Mouse (Mus musculus) skeletal muscle tissue, adult 2 months (tissue): ENCODE data around the gene Cnnm1.
"Not testable (repeated sequence)": the region's sequence is repeated elsewhere in the genome, so short reads cannot be mapped to it uniquely, and the experiment has no call there.

Experiments
- DNase-seq: peaks from one replicate; pipeline ENCODE4 v3.0.0-alpha.2; 2012; ENCODE audit warnings: low read depth, low spot score

Cnnm1 gene

DNA sequence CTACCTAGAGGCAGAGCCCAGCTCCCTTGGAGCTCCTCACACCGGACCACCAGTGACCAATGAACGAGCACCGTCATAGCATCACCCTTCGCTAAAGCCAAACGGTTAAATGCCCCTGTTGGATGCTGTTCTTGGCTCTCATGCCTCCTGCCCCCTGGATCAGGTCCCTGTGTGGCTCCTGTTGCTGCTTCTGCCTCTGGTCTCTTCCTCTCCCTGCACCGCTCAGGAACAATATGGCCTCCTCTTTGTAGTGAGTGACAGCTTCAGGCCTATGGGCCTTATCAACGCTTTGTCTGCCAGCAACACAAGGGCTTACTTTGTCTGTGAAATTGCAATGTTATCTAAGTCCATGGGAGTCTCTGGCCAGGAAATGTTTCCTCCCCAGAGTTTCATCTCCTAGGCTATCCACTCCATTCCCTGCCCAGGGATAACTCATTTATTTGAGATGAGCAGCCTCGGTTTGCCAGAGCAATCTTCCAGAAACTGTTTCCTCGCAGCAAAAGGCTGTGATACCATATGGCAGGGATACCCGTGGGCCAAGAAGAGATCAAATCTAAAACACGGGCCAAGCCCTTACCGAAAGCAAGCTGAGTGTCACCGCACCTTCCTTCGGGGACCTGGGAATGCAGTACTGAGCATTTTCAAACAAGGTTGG lies 25.5 kb downstream of the Cnnm1 start:
- DNase-seq, result no peak

DNA sequence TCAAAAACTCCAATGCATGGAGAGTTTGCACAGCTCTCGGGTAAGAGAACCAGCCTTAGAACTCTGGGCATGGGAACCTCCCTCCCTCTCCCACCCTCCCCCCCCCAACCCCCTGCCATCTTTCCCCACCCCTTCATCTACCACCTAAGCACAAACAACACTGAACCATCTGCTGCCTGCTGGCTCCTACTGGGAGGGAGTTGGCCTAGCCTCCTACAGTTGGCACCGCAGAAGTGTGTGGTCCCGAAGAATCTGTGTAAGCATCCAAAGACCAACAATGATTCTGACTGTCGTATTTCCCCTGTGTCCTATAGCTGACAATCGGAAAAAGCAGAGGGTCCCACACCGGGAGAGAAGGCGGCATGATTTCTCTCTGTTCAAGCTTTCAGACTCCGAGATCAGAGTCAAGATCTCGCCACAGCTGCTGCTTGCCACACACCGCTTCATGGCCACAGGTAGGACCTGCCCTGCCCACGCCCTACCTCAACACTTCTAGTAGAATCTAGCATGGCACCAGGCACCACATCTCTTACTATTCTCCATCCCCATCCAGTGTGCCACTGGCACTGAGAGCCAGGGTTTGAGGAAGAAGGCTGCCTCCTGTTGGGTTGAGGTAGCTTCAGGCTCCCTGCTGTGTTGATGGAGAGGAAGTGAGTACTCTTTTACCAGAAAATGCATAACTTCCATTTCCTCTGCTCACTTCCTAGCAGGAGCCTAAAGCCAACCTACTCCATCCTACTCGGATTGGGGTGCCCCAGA lies 27.9 kb downstream of the Cnnm1 start:
- DNase-seq, result no peak

DNA sequence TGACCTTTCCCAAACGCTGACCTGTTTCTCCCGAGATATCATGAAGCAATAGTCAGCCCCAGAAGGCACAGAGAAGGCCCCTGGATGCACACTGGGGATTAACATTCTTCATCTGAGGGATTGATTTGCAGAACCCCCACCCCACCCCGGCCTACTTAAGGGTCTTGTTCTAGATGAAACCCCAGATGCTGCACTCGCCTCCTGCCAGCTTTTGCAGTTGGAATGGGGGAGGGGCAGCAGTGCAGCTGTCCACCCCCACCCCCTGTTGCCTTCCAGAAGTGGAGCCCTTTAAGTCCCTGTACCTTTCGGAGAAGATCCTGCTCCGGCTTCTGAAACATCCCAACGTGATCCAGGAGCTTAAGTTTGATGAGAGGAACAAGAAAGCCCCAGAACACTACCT lies 29.1 kb downstream of the Cnnm1 start:
- no peak for DNase-seq

DNA sequence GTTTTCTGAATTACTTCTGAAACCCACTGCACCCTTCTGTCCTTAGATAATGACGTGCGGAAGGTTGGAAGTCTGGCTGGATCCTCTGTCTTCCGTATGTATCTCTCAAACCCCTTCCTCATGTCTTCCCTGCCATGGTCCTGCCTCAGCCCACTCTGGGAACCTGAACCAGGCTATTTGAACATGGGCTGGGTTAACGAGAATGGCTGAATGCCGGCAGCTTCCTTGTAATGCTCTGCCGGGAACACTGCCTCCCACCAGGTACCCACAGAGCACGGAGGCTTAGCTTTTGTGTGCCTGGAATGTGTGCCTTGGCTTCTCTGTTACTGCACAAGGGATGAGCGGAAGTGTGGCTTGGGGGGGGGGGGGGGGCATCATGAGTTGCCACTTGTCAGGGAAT lies 32.1 kb downstream of the Cnnm1 start:
- DNase-seq, result no peak

DNA sequence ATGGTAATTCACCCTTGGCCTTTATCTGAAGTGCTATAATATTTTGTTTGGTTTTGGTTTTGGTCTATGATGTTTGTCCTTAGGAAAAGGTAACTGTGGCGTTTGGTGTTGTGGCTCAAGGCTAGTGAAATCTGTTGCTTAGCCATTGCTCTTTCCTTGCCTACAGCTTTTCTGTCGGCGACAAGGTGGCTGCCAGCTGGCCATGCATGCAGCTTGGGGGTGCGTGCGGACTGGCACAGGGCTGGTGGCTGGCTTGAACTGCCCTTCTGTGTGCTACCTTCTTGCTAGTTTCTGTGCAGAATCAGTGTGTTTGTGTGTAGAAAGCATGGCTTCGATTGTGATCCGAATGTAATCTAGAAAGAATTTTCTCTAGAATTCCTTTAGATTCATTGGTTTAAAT lies 32.5 kb downstream of the Cnnm1 start:
- DNase-seq, result no peak

DNA sequence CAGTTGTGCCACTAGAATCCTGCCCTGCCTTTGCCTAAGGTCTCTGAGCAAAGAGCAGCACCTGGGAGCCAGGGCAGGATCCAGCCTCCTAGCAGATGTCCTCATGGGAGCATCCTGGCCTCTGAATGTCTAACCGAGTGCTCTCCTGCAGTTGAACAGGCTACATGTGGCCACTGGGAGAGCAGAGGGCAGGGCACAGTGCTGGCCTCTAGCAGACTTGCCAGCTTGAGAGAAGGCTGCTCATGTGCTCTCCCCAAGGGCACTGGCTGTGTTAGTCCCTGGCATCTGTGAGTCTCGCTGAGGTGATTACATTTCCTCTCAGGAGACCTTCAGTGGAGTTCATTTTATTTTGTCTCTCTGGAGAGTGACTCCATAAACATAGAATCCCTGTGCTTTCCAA lies 35.4 kb downstream of the Cnnm1 start:
- DNase-seq, result no peak

DNA sequence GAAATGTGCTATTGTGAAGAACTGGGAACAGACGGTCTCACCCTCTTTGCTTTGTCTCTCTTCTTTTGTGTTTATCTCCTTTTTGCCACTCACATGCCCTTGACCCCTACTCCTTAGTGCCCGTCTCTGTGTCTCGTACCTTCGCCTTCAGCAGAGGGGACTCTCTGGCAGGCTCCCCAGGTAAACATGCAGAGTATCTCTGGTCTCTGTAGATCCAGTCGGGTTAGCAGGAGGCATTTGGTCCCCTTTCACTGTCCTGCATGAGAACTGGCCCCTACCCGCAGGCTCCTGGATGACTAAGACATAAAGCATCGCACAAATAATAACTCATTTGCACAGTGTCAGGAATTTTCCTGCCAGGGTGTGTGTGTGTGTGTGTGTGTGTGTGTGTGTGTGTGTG lies 35.8 kb downstream of the Cnnm1 start:
- no peak for DNase-seq

DNA sequence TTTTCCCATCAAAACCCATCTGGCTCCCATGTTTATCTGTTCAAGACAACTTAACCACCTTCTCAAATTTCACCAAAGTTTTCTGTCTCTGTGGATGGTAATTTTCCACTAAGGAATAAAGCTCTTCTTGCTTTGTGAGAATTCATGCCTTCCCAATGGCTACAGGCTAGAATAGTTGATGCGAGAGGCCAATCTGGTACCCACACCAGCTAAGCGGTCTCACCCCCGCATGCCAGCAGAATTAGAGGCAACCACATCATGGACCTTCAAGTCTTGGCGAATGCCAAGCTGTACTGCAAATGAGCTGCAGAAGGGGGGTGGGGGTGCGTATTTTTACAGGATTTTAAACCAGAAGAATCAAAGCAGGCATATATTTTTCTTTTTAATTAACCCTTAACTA lies 37.2 kb downstream of the Cnnm1 start:
- no peak for DNase-seq

DNA sequence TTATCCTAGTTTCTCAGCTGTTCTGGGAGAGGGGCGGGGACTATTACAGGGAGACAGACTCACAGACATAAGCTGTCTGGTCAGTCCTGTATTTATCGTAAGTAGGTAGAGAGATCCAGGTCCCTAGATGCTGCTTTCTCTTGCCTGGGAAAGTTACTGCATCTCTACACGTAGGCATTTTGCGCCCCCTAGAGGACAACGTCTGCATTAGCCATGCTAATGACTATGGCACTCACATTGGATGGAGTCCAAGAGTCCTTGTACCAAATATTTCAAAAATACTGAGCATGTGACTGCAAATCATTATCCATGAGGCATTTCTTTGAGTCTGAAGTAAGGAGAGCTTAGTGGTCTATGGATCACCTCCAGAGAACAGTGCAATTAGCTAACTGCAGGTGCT lies 38.7 kb downstream of the Cnnm1 start:
- DNase-seq, result peak; percentile 33

DNA sequence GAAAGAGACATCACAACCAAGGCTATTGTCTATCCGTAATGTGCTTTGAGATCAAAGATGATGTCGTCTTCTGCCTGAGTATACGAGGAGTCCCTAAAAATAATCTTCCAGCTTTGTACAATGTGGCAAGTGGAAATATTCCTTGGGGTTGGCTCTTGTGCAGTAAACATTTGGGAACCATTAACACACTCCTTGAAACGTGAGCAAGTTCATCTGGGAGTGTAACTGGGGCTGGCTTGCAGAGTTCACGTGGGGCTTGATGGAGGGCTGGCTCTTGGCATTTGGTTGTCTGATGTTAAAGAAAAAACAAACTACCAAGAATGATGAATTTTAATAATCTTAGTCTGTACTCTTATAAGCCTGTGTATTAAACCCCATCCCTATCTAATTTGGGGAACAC lies 39.2 kb downstream of the Cnnm1 start:
- DNase-seq, result no peak

DNA sequence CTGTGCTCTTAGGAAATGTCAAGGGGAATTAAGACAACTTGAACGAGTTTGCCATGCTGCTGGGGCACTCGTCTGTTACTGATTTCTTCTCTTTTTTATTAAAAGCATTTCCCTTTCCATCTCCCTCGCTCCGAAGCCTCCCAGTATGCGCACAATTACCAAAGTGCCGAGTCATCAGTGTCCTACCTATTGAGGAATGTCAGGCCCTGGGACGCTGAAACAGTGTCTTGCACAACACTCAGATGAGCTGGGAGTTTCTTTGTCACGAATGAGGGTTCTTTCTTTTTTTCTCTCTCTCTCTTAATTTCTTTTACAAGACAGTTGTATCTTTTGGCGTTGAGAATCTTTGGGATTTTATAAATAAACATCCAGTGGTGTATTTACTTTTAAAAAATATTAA lies 40.3 kb downstream of the Cnnm1 start:
- no peak for DNase-seq

DNA sequence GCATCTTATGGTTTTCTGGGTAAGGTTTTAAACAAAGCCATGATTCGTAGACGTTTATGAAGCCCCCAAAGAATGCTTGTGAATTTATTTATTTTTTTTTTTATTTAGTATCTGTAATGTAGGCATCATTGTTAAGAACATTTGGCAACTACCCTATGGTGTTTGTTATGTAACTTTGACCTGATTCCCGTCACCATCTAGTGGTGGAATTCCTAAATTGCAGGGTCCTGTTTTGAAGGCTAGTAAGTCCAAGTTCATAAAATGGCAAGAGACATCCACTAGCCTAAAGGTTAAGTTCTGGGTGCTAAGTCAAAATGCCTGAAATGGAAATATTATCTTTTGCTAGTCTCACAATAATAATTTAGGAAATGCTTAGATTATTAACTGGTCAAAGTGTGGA lies 47.2 kb downstream of the Cnnm1 start:
- no peak for DNase-seq

DNA sequence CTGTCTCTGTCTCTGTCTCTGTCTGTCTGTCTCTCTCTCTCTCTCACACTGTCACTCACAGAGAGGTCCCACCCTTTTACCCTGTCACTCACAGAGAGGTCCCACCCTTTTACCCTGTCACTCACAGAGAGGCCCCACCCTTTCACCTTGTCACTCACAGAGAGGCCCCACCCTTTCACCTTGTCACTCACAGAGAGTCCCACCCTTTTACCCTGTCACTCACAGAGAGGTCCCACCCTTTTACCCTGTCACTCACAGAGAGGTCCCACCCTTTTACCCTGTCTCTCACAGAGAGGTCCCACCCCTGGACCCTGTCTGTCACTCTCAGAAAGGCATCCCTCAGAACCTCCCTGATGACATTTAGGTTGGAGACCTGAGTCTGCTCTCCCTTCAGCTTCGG lies 53.1 kb downstream of the Cnnm1 start:
- DNase-seq, result not testable (repeated sequence)

DNA sequence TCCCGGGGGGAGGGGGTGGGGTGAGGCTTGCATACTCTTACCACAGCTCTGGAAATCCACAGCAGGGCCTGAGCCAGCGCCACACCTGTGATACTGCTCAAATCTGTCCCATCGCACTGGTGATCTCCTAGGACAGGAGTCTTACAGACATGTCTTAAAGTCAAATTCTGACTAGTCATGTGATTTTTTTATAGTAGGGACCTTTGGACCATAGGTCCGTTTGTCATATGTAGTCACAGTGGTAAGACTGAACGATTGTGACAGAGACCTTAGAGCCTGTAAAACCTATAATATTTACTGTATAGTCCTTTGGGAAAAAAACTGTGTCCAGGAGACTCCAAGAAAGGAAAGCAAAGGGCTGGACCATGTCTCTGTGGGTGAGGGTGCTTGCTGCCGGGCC lies 53.6 kb downstream of the Cnnm1 start:
- no peak for DNase-seq

DNA sequence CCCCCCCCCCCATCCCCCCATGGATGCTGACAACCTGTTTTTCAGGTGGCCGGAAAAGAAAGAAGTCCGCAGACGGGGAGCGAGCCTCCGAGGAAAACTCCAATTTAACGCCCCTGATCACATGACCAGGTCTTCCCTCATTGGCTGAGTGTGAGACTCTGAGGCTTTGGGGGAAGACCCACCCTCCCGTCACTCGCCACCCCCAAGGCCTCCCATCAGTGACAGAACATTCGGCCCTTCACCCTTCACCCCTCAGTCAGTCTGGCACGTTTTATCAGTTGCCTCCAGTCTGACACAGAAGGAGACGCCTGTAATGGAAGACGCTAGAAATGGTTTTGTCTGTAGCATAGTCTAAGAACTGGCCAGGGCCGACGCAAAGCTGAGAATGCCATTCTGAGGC lies 54.7 kb downstream of the Cnnm1 start:
- DNase-seq, result no peak

DNA sequence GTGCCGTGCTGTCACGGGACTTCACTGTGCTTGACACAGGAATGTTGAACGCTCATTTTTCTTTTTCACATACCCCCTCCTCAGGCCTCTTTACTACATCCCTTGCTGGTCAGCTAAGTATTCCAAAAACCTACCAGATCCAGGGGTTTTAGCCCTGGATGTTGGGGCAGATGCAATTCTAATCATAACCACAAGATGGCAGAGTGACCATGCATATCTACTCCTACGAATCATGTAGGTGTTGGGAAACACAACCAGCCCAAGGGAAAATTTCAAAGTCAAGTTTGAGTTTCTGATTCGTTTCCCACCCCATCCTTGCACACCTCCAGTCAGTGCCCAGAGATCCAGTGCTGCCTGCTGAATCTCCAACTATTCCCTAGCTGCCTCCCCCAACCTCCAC lies 55.6 kb downstream of the Cnnm1 start:
- DNase-seq, result peak; percentile 71

DNA sequence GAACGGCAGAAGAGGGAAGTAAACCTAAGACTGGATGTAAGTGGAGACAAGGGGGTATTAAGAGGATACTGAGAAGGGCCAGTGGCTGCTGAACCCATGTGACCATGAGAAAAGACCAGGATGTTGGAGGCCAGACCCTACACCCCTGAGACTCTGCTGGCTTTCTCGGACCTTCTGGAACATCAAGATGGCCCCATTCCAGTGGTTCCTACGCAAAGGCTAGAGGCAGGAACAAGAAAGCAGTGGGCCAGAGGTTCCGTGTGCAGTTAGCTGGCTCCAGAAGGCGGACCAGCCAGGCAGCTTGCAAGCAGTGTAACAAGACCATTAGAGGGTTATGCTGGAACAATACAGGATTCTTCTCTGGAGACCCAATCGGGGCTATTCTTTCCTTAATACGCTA lies 57.2 kb downstream of the Cnnm1 start:
- DNase-seq, result no peak

DNA sequence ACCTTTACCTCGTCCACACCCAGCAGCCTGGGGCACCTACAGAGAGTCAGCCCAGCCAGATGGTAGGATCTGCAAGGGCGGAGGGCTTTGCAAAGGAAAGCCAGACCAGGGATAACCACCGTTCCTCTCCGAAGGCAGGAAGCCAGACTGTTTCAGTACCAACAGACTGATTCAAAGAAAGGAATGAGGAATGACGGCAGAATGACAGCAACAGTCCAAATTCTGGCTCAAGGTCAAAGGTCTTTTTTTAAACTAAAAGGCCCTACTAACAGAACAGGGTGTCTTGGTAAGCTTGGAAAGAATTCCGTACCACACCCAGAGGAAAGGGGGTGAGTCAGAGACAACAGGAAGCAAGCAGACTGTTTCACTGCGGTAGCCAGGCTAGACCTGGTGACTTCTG lies 58.6 kb downstream of the Cnnm1 start:
- DNase-seq, result peak; percentile 82

DNA sequence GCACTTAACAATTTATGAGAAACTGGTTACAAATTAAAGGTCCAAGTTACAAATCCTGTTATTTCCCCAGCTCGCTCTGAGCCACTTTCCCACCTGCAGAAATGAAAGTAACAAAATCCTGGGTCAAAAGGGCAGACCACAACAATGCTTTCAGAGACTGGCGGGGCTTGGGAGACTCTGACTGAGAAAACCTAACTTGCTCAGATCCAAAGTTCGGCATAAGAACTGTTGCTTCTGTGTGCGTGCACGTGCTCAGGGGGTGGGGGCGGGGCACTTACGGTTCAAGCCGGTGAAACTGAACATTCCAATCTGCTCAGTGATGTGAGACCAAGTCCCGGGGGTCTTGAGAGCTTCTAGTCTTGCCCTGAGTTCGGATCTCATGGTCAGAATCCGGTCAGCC lies 62.4 kb downstream of the Cnnm1 start:
- DNase-seq, result no peak

DNA sequence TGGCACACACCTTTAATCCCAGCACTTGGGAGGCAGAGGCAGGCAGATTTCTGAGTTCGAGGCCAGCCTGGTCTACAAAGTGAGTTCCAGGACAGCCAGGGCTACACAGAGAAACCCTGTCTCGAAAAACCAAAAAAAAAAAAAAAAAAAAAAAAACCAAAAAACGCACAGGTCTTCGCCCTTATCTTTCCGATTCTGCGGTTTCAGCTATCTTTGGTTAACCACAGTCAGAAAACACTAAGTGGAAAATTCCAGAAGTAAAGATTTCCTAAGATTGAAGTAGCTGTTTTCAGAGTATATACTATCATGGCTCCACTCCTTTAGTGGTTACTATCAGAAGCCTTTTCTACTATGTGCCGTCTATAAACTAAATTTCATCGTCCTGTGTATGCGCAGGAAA lies 63.4 kb downstream of the Cnnm1 start:
- not testable (repeated sequence) for DNase-seq

DNA sequence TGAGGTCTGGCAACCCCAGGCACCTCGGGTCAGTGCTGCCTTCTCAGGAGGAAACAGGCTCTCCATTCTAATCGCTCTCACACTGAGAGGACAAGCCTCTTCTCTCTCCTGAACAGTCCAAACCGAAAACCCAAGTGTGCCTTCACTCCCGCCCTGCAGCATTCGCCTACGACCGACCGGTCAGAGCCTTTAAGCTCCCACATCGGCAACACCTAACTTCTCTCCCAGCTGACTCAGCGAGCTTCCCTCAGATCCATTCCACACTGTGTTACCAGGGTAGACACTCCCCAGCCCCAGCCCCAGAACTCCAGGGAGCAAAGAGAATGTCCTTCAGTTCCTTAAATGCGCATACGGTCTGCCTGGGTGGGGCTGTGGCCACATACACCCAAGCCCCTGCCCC lies 65.2 kb downstream of the Cnnm1 start:
- no peak for DNase-seq

DNA sequence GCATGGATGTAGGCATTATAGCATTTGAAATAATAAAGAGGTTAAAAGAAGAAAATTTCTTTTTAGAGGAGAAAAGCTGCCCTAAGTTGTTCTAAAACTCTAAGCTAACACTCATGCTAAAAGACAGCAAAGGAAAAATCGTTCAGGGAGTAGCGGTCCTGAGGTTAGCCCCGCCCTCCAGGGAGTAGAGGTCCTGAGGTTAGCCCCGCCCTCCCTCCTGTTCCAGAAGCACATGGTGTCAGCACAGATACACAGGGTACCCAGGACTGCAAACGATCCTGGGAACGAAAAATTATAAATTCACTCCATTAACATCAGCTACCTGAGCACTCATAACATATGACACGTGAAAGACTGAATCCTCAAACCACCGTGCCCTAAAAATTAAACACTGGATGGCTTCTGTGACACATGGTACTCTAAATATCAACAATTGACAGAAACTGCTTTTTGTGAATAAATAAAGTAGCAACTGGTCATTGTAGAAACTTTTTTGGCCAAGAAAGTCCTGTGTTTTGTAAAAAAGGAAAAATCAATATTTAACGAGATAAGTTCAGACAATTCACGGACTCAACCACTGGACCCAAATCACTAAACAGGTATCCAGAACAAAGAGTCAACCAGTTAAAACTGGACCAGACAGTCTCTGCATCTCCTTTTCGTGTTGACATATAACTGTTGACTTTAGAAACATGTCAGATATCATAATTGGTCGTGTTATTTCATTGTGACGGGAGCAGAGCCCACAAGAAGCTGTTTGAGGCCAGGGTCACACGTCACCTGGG lies 70.4 kb downstream of the Cnnm1 start:
- no peak for DNase-seq
